Mouse (Mus musculus) right cerebral cortex, postnatal 14 days (tissue): ENCODE measurements at regions not wholly inside any gene's neighbourhood (a gene's known extent, or its start where the extent isn't known, plus 50 kb on each side); places are given as distances from the start of the nearest gene placed in this dataset.
"Not testable (repeated sequence)": the region's sequence is repeated elsewhere in the genome, so short reads cannot be mapped to it uniquely, and the experiment has no call there.

Experiments
- DNase-seq: peaks from one replicate; pipeline ENCODE4 v3.0.0; 2022

DNA sequence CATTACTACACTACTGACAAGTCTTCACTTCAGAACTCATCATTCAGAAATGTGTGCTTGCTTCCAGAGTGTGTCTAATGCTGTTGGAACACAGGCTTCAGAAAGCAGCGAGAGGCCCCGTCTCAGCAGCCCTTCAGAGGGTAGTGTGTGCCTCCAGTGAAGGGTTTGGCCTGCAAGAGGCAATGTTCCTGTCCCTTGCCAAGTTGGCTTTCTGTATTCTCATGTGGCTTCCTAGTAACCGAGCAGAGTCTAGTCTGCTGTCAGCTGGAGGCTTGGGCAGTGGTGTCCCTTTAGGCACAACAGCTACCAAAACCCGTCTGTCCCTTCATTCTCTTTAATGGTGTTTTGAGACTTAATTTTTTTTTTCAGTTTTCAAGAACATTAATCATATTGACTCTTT lies 173.3 kb upstream of the Col8a1 start:
- no peak for DNase-seq

DNA sequence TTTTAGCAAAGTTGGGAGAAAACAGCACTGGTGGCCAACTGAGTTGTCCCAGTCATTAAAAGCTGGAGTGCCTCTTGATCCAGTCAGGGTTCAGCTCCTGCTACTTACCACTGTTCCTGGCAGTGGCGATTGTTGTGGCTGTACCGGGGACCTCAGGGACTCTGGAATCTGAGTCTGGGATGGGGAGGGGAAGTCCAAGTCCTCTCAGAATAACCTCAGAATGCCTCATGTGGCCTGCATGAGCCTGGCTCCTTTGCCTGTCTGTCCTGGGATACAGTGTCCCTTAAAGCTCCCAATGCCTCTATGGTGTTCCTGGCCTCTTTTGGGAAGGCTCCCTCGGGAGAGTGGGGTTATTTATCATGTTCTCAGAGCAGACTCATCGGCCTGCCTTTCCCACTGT lies 173.8 kb upstream of the Col8a1 start:
- DNase-seq = no peak

DNA sequence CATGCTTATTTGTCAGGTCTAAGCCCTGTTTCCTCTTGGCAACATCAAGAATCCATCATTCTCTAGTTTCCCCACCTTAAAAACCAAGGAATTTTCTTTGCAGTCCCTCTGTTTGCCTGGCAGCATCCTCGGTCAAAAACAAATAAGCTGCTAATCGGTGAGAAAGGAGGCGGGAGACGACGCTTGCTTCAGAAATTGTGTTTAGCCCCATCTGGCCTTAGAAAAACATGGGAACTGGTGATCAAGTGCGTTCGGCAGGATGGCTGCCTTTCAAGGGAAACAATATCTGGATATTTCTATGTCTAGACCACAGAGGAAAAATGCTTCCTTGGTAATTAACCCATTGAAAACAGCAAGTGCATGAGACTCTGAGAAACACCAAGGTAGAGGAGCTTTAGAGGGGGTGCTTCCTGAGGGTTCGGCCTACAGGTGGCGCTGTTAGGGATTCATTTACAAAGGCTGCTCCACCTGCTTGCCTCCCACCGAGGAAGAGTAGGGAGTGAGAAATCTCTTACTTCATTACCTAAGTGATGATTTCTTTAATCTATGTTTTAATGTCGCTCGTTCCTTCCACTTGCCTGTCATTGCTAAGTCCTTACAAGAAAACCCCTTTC lies 174.7 kb upstream of the Col8a1 start:
- DNase-seq = no peak

DNA sequence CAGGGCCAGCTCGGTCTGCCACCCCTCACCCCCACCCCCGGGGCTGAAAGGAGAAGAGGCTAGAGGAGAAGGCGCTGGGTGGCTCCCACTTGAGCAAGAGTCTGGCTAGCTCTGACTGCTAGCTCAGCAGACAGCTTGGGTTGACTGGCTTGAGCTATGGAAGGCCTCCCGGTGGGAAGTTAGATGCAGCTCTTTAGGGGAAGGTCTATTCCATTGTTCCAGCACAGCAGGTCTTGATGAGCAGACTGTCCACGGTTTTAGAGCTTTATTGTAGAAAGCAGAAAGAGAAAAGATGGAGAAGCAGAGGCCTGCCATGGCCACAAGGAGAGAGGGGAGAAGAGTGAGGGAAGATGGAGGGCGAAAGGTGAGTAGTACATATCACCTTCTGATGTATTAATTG lies 190.9 kb upstream of the Col8a1 start:
- DNase-seq = no peak

DNA sequence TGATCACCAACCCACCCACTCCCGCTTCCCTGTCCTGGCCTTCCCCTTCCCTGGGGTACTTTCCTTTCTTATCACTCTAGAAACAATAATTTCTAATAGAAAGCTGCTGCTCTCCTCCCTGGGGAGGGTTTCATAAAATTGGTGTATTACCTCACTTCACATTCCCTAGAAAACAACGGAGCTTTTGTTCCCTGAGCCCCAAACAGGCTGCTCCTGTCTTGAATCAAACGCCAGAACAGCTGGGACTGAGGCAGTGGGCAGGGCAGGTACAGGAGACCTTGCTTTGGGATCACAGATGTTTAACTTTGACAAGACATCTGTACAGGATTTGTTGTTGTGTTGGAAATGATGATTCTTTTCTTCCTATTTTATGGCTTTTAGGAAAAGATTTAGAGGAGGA lies 192.8 kb upstream of the Col8a1 start:
- DNase-seq = no peak

DNA sequence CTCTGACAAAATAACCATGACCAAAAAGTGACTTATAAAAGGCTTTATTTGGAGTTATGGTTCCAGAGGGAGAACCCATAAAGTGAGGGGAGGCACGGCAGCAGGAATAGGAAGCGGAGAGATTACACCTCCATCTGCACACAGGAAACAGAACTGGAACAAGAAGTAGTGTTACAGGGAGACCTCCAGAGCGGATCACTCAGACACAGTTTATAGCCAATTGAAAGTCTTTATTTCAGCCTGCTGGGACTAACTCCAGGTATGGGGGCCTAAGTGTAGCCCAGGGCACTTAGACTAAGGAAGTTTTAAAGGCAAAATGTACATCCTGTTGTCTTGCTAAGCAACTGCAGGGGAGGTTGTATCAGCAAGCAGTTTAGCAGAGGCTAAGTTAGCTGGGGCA lies 195.1 kb upstream of the Col8a1 start:
- DNase-seq = no peak

DNA sequence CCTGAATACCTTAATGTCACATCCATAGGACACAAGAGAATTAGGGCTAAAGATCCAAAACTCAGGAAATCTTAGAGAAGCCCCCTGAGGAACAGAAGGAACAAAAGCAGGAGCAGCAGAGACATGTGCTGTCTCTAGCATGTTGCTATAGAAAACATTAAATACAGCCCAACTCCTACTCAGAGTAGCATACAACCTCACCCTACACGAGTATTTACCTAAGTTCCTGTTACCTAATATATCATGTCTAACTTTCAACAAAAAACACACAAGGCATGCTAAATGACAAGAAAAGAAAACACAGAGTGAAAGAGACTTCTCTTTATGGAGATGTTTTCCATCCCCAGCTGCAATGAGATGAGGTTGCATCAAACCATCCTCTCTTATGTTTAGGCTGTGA lies 216.4 kb upstream of the Col8a1 start:
- no peak for DNase-seq

DNA sequence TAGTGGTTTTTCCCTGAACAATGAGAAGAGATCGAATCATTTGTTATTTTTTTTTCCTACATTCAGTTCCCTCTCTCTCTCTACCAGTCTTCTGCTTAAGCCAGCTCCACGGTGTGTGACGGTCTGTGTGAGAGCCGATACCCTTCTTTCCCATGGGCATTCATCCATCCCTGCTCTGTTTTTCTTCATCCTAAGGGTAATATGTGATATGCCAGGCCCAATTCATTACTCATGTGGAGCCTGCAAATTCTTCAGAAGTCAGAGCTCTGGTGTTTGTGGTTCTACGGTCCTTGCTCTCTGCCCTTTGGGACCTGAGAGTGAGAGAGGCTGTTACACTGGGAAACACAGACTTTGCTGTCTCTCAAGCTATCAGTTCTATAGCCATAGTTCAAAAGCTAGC lies 229.6 kb upstream of the Col8a1 start:
- no peak for DNase-seq

DNA sequence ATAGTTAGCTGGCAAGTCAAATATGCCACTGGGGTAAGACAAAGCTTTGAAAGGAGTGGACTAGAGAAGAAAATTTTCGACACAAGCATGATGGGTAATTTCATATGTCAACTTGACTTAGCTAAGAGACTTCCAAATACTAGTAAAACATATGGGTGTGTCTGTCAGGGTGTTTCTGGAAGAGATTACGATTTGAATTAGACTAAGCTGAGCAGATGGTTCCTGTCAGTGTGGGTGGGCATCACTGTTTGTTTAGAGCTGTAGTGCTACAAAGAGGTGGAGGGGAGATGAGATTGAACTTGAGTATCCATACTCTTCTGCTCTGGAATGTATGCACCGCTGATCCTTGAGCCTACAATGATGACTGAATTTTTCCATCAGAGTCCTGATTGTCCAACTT lies 251.2 kb upstream of the Col8a1 start:
- no peak for DNase-seq

DNA sequence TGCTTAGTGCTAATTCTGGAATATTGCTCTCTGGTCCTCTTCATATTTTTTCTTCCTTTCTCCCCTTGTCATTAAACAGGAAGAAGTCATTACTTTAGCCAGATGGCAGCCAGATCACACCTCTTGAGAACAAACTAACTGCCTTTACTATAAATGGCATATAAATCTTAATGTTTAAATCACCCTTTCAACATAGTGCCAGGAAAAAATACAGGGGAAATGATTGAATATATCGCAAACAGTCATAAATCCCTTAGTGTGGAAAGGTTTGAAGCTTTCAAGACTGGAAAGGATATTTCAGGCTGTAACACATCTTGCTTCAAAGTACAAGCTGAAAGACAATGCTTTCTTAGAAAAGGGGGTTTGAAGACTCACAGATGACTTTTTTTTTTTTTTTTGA lies 259.0 kb upstream of the Col8a1 start:
- no peak for DNase-seq

DNA sequence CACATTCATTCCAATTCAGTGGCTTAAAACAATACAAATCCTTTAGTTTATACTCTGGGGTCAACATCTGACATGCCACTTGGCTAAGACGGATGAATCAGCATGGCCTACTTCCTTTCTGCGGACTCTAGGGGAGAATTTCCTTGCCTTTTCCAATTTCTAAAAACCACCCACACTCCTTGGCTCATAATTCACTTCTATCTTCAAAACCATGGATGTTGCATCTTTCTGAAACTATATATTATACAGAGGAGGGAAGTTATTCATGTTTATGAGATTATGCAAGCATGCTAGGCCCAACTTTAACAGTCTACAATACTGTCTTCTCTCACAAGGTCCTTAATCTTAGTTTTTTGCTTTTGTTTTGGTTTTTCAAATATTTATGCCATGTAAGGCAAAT lies 273.0 kb upstream of the Col8a1 start:
- no peak for DNase-seq

DNA sequence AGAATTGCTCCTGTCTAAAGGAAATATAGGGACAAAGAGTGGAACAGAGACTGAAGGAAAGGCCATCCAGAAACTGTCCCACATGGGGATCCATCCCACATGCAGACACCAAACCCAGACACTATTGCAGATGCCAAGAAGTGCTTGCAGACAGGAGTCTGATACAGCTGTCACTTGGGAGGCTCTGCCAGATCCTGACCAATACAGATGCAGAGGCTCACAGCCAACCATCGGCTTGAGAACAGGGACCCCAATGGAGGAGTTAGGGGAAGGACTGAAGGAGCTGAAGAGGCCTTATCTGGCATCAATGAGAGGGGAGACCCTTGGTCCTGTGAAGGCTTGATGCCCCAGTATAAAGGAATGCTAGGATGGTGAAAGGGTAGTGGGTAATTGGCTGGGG lies 274.0 kb upstream of the Col8a1 start:
- DNase-seq = not testable (repeated sequence)

DNA sequence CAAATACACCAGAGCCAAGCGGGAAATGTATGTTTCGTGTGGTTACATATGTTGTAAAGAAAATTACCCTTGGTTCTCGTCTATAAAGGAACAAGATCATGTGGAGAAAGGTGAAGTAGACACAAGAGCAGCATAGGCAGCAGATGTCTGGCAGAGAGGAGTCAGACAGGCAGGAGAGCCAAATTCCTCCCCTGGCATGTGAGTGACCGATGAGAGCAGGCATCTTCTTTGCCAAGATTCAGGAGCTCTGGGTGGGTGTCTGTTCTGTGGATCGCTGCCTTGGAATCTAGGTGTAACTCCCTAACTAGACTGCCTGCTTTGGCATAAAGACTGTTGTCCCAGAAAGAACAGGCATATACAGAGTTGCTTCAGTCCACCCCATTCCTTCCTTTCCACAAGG lies 275.1 kb upstream of the Col8a1 start:
- DNase-seq = no peak

DNA sequence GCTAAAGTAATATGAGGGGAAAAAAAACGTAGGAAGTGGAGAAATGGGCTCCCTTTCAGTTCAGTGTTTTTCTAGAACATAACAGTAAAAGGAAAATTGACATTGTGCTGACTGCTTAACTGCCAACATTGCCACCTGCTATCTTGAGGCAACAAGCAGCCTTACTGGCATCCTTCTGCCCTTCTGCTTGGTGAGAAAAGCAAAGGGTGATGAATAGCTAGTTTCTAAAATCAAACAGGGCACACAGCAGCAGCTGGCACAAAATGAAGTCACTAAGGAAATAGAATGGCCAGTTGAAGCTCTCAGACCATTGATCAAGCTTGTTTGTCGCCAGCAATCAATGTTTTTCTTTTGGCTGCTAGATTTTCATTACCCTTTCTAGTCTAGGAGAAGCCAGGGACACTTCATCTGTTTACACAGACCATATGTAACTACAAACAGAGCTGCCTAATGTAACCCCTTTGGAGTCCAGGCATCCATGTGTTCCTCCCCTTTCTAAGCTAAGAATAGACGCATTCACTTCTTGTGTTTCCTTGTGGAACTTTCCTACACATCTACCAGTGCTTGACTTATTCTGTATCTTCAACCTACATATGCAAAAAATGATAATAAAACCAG lies 314.2 kb upstream of the Col8a1 start:
- DNase-seq = no peak

DNA sequence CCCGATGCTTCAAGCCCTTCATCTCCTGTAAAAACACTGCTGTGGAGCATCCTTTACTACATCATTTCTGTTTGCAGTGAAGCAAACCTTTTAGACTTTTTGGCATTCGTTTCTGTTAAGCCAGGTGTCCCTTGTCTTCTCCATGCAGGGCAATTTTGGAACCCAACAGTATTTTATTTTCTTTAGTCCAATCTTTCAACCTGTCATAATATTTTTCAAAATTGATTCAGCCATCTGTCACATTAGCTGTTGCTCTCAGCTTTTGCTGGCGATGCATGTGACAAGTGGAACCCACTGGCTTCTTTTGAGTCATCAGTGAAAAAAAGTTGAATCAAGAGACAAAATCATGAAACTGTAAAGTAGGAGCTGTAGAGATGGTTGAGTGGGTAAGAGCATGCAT lies 317.9 kb upstream of the Col8a1 start:
- no peak for DNase-seq

DNA sequence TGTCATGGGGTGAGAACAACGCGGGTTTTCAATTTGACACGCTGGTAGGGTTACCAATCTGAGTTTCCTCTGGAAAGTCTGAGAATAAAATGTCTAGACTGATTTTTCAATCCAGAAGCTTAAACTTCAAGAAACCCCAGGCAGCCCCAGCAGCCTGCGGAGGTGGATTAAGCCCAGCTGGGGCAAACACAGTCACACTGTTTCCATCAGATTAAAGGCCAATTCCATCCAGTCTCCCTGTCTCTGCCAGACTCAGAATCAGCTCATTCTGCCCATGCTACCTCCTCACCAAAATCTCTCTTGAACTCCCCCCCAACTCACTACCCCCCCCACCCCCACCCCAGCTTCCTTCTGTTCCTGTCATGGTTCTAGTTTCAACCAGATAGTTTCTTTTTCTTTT lies 307.9 kb upstream of the Dcbld2 start:
- no peak for DNase-seq

DNA sequence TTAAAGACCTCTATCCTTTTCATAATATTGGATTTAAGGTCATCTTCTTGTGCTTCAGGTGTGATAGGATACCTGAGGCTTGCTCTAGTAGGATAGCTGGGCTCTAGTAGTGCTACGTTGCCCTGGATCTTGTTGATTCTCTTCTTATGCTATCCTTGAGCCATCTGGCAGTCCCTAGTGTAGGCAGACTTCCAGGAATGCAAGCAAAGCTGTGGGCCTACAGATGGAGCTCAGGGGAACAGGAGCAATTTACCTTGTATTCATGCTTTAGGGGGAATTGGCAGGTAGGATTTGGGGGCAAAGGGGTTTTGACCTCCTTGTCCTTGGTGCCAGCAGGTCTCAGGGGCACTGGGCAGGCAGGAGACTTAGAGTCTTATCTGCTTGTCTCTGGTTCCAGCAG lies 297.8 kb upstream of the Dcbld2 start:
- DNase-seq = no peak

DNA sequence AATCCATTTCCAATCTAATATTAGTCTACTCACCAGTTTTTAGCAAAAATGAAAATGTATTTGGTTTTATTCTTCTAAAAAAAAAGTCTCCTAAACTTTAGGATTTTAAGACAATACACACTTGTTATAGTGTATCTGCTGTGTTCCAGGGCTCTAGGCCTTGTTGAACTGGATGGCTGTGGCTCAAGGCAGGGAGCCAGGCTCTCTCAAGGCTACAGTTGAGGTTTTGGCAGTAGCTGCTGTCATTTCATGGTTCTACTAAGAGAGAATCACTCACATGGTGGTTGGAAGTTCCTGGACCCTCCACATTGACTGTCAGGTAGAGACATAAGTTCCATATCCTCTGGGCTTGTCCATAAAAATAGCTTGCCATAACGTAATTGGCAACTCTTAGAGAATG lies 282.2 kb upstream of the Dcbld2 start:
- no peak for DNase-seq

DNA sequence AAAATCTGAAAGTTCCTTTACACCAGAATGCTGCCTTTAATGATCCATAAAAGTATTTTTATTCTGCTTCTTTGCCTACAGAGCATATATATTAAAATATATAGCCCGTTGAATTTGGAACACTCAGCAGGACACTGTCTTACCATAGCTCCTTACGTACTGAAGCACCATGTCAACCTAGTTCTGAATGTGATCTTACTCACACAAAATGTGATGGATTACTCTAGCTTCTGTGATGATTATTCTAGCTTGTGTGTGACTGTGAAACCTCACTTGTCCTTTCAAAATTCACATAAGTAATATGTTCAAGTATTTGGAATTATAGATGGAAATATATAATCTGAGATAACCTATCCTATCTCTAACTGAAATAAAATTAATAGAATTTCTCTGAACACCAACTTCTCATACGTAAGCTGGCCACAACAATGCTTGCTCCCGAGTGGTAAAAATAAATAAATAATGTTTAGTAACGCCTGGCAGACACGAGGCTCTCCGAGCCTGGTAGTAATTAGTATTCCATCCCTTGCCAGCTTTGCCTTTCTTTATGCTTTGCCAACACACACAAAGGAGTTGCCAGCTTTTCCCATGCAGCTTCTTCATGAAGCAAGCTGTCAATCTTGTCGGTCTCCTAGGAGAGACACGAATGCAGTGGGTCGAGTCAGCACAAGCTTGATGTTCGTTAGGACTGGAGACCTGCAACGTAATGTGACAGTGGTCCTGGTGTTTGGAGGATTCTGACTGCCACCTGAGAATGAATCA lies 271.9 kb upstream of the Dcbld2 start:
- no peak for DNase-seq

DNA sequence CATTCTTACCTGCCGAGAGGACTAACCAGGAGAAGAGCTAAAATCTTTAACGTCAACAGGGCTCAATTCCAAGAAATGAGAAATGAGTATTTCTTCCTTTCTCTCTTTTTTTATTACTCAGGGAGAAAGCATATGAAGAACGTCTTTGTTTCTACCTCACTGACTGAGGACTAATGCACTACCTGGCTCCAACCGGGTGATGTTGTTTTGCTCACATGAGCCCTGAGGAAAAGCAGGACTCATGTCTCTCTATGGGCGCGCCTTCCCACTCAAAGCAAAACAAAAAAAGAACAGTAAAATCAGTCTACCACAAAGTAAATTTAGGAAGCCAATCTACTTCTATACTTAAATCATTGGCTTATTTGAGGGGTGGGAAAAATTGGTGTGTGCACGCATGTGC lies 271.3 kb upstream of the Dcbld2 start:
- no peak for DNase-seq

DNA sequence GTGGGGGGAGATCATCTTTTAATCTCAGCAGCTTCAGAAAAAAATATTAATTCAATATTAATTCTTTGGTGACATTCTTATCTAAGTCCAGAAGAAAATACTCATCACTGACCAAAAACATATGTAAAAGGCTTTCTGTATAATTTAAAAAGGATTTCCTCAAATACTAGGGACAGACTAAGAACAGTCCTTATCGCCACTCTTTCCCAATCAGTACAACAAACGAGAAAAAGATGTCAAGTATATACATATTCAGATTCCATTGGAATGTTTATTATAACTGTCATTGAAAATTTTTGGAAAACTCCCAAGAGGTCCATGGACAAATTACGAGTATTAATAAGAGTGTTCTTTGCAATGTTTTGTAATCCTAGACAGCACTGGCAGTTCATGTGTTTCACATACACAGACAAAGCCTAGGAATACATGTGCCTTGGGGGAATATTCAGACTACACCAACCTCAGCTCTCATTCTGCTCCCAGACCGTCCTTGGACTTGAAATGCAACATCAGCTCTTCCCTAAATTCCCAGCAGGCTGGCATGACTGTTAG lies 270.4 kb upstream of the Dcbld2 start:
- DNase-seq = no peak

DNA sequence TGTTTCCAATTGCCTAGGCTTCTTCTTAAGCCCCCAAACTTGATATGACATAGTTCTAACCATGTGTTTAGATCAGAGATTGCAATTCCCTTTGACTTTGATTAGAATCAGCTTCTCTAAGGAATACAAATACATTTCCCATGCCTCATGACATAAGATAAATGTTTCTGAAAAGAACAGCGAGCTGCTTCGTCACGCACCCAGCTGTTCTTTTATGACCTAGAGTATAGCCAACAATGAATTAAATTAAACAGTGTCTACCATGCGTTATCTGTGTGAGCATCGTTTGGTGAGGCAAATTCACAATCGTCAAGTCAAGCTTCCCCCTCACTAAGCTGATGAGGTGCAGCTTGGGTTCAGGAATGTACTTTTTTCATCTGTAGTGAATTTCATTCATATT lies 261.8 kb upstream of the Dcbld2 start:
- DNase-seq = no peak

DNA sequence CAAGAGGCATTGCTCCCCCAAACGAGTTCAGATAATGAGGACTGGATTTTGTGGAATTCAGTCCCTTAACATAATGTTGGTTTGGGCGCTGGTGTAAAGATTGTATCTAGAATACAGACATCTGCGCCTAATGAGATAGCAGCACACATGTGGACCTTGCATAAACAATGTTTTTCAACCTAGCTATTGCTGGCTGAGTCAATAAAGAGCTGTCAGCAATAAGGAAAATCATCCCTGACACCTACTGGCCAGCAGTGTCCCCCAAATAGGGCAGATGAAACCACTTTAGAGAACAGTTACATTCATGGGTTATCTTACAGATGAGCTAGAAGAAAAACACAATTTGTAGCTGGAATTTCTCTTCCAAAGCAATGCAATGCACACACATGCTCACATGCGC lies 252.7 kb upstream of the Dcbld2 start:
- no peak for DNase-seq

DNA sequence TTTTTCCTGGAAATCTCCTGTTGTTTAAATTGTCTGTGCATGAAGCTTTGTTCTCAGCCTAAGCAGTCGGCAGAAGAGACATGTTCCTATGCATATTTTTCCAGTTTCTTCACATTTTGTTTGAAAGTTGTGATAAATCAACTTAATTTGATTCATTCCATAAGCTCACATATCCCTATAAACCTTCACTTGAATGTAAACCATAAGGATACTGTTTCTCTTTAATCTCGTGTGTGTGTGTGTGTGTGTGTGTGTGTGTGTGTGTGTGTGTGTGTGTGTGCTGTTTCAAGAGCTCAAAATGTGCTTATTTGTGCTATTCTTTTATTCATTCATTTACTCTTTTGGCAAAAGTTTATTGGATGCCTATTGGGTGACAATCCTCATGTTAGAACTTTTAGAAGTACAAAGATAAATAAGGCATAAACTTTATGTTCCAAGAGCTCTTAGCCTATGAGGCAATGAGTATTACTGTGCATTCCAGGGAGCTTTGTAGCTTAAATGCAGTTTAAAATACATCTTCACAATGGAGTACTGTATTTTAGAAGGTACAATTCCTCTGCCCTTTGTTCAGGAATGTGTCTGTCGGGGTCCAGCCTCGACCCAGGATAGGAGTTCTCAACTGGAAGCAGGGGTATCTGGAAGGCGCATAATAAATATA lies 229.4 kb upstream of the Dcbld2 start:
- DNase-seq = no peak
